Mouse (Mus musculus) stomach, postnatal 0 days (tissue): Measurements from ENCODE around the gene Pde10a.

Source experiments
- CTCF ChIP-seq: IDR thresholded peaks from 2 replicates; pipeline ENCODE4 v1.5.1; 2016; ENCODE audit warnings: antibody characterized with exemption, low read depth, mild to moderate bottlenecking, moderate library complexity
- EP300 ChIP-seq: optimal IDR thresholded peaks from 2 replicates; pipeline ENCODE3; 2016; ENCODE audit warnings: antibody characterized with exemption

DNA sequence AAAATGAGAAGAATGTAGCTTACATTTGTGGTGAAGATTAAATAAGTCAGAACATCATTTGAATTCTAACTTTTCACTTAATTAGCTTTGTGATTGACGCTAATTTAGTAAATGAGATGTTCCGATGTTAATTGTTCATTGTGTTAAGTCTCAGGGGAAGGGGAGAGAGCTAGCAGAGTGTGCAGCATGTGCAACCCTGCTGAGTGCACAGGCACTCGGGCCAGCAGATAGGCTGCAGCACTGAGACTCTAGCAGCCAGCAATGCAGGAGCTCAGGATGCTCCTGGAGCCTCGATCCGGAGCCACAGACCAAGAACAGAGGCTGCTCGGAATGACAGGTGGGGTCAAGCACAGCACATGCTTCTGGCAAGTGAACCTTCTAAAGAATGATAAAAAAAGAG, 211.1 kb downstream of the Pde10a start:
- TF ChIP-seq CTCF (no peak), EP300 (no peak)
